Mouse (Mus musculus) thymus, adult 2 months (tissue): ENCODE measurements at regions not wholly inside any gene's neighbourhood (a gene's known extent, or its start where the extent isn't known, plus 50 kb on each side); places are given as distances from the start of the nearest gene placed in this dataset.

Experiments
- CTCF ChIP-seq: fragments of 200-500 bp; IDR thresholded peaks from 2 replicates; pipeline ENCODE4 v1.5.1; 2012; ENCODE audit warnings: mild to moderate bottlenecking, control low read depth, low read length, moderate library complexity, borderline replicate concordance; ENCODE audit not compliant: control insufficient read depth, poor library complexity, insufficient read depth; ENCODE audit errors: extremely low read depth
- POLR2A ChIP-seq: fragments of 200-500 bp; IDR thresholded peaks from 2 replicates; pipeline ENCODE4 v1.6.1; 2012; ENCODE audit warnings: mild to moderate bottlenecking, low read length, control low read depth, moderate library complexity; ENCODE audit not compliant: control insufficient read depth, poor library complexity, insufficient read depth; ENCODE audit errors: extremely low read depth

GRCm38 (mm10) chr8:80289282-80289681, 204.3 kb upstream of the Gypa start:
- no peak for TF ChIP-seq CTCF
- no peak for TF ChIP-seq POLR2A
